Mouse (Mus musculus): ENCODE results near the gene Fam171a2. TPM values are rescaled to one million over a fixed set of nuclear protein-coding genes. Genes with fewer than 3 reads are reported as not detected.
A peak's percentile ranks its signal among the peaks of the same experiment; 100 is the strongest.

Gene Fam171a2
- total and polyA plus RNA-seq, 2 experiments from 2014 or later: 1.7 to 40.8 TPM

GRCm38 (mm10) chr11:102437120-102438061, 10.1 kb downstream of the Fam171a2 start:
- ATAC-seq (ENCODE audit: insufficient read depth, low read depth): peak; percentile 57
- H3K4me2 ChIP-seq (ENCODE audit: low read depth, low read length): peak overlapping the region; percentile 90
- no peaks in the 10 kb centered on the region for H3K9me3 ChIP-seq (replicated peaks; ENCODE audit: control insufficient read depth, low read length)
- H3K9ac ChIP-seq (replicated peaks; ENCODE audit: low read depth, low read length): peak overlapping the region; percentile 62
- peak overlapping the region; percentile 51 for H3K4me3 ChIP-seq (ENCODE audit: low read depth, low read length)
- peaks cover 9% of the 10 kb centered on the region; the same call in 1 of the 2 replicates for H3K4me1 ChIP-seq (ENCODE audit: control insufficient read depth, insufficient read depth)
- peak; percentile 64 for DNase-seq (ENCODE audit: low spot score)
- H3K36me3 ChIP-seq (replicated peaks; ENCODE audit: control insufficient read depth, insufficient read depth, low read length): peaks cover 38% of the 10 kb centered on the region
- WGBS: 20% methylated on average over 79 of the region's 87 CpGs
- TF ChIP-seq EP300 (IDR thresholded peaks at IDR 0.05; ENCODE audit: low read depth) (no peak), CTCF (IDR thresholded peaks at IDR 0.05; ENCODE audit: low read depth) (peak; percentile 36)
- no peaks in the 10 kb centered on the region for H3K27me3 ChIP-seq (ENCODE audit: control insufficient read depth, insufficient read depth, low read length)
- H3K27ac ChIP-seq (ENCODE audit: low read depth): peak overlapping the region; percentile 60

DNA sequence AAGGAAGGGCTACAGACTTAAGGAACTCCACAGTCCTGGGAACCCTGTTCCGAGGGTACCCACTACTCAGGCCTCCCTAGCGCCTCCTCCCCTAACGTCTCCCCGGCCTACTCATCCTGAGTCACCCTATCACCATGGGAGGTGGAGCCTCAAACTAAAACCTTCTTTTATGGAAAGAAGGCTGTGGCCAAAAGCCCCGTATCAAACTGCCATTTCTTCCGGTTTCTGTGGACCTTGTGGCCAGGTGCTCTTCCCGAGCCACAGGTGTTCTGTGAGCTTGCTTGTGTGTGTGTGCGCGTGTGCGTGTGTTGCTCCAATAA, 11.1 kb downstream of the Fam171a2 start:
- peaks cover 38% of the 10 kb centered on the region for H3K36me3 ChIP-seq (replicated peaks; ENCODE audit: control insufficient read depth, insufficient read depth, low read length)
- TF ChIP-seq CTCF (IDR thresholded peaks at IDR 0.05; ENCODE audit: low read depth) (no peak), EP300 (IDR thresholded peaks at IDR 0.05; ENCODE audit: low read depth) (no peak)
- no peak overlapping the region for H3K27ac ChIP-seq (ENCODE audit: low read depth)
- no peaks in the 10 kb centered on the region for H3K9me3 ChIP-seq (replicated peaks; ENCODE audit: control insufficient read depth, low read length)
- peaks cover 14% of the 10 kb centered on the region; the same call in 1 of the 2 replicates for H3K4me1 ChIP-seq (ENCODE audit: control insufficient read depth, insufficient read depth)
- WGBS: 82% methylated on average over 10 of the region's 10 CpGs
- ATAC-seq (ENCODE audit: insufficient read depth, low read depth): no peak
- no peak overlapping the region for H3K4me3 ChIP-seq (ENCODE audit: low read depth, low read length)
- no peak overlapping the region for H3K4me2 ChIP-seq (ENCODE audit: low read depth, low read length)
- H3K27me3 ChIP-seq (ENCODE audit: control insufficient read depth, insufficient read depth, low read length): no peaks in the 10 kb centered on the region
- DNase-seq (ENCODE audit: low spot score): no peak
- no peak overlapping the region for H3K9ac ChIP-seq (replicated peaks; ENCODE audit: low read depth, low read length)

GRCm38 (mm10) chr11:102435754-102436470, 11.6 kb downstream of the Fam171a2 start:
- H3K9ac ChIP-seq (replicated peaks; ENCODE audit: low read depth, low read length): no peak overlapping the region
- no peak for DNase-seq (ENCODE audit: low spot score)
- peaks cover 17% of the 10 kb centered on the region; the same call in 1 of the 2 replicates for H3K4me1 ChIP-seq (ENCODE audit: control insufficient read depth, insufficient read depth)
- peak overlapping the region; percentile 4; the same call in 1 of the 2 replicates for H3K27ac ChIP-seq (ENCODE audit: low read depth)
- no peaks in the 10 kb centered on the region for H3K27me3 ChIP-seq (ENCODE audit: control insufficient read depth, insufficient read depth, low read length)
- no peak overlapping the region for H3K4me3 ChIP-seq (ENCODE audit: low read depth, low read length)
- WGBS: 69% methylated on average over 18 of the region's 18 CpGs
- TF ChIP-seq CTCF (IDR thresholded peaks at IDR 0.05; ENCODE audit: low read depth): no peak
- TF ChIP-seq EP300 (IDR thresholded peaks at IDR 0.05; ENCODE audit: low read depth): no peak
- no peaks in the 10 kb centered on the region for H3K9me3 ChIP-seq (replicated peaks; ENCODE audit: control insufficient read depth, low read length)
- H3K36me3 ChIP-seq (replicated peaks; ENCODE audit: control insufficient read depth, insufficient read depth, low read length): peaks cover 34% of the 10 kb centered on the region
- no peak overlapping the region for H3K4me2 ChIP-seq (ENCODE audit: low read depth, low read length)
- no peak for ATAC-seq (ENCODE audit: insufficient read depth, low read depth)

- Histone ChIP-seq H3K9me3 (replicated peaks; ENCODE audit: control insufficient read depth, low read length) (no peaks in the 10 kb centered on the region), H3K4me1 (ENCODE audit: control insufficient read depth, insufficient read depth) (peaks cover 17% of the 10 kb centered on the region; the same call in 1 of the 2 replicates), H3K36me3 (replicated peaks; ENCODE audit: control insufficient read depth, insufficient read depth, low read length) (peaks cover 32% of the 10 kb centered on the region), H3K4me3 (ENCODE audit: low read depth, low read length) (no peak overlapping the region), H3K27ac (ENCODE audit: low read depth) (no peak overlapping the region), H3K9ac (replicated peaks; ENCODE audit: low read depth, low read length) (no peak overlapping the region), H3K27me3 (ENCODE audit: control insufficient read depth, insufficient read depth, low read length) (no peaks in the 10 kb centered on the region), H3K4me2 (ENCODE audit: low read depth, low read length) (no peak overlapping the region)
- TF ChIP-seq EP300 (IDR thresholded peaks at IDR 0.05; ENCODE audit: low read depth) (no peak), CTCF (IDR thresholded peaks at IDR 0.05; ENCODE audit: low read depth) (no peak)
- WGBS: 83% methylated on average over 11 of the region's 11 CpGs
- no peak for ATAC-seq (ENCODE audit: insufficient read depth, low read depth)
- DNase-seq (ENCODE audit: low spot score): no peak
Measured at GRCm38 (mm10) chr11:102434816-102435705, 12.4 kb downstream of the Fam171a2 start.

DNA sequence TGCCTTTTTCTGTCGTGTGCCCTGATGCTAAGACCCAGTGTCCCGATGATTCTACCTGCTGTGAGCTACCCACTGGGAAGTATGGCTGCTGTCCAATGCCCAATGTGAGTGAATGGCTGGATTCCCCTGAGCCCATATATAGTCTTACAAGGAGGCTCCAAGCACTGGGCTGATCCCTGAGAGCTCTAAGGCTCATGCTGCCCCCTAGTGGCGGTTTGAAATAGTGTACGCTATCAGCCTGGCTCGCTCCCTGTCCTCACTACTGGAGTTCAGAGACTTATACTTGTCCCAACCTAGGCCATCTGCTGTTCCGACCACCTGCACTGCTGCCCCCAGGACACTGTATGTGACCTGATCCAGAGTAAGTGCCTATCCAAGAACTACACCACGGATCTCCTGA, 13.1 kb downstream of the Fam171a2 start:
- peak; percentile 15; the same call in 1 of the 2 replicates for ATAC-seq (ENCODE audit: insufficient read depth, low read depth)
- Histone ChIP-seq H3K9me3 (replicated peaks; ENCODE audit: control insufficient read depth, low read length) (no peaks in the 10 kb centered on the region), H3K27me3 (ENCODE audit: control insufficient read depth, insufficient read depth, low read length) (no peaks in the 10 kb centered on the region), H3K27ac (ENCODE audit: low read depth) (no peak overlapping the region), H3K4me2 (ENCODE audit: low read depth, low read length) (no peak overlapping the region), H3K9ac (replicated peaks; ENCODE audit: low read depth, low read length) (no peak overlapping the region), H3K4me1 (ENCODE audit: control insufficient read depth, insufficient read depth) (peaks cover 21% of the 10 kb centered on the region; the same call in 1 of the 2 replicates), H3K4me3 (ENCODE audit: low read depth, low read length) (no peak overlapping the region), H3K36me3 (replicated peaks; ENCODE audit: control insufficient read depth, insufficient read depth, low read length) (peaks cover 26% of the 10 kb centered on the region)
- TF ChIP-seq CTCF (IDR thresholded peaks at IDR 0.05; ENCODE audit: low read depth) (peak; percentile 92), EP300 (IDR thresholded peaks at IDR 0.05; ENCODE audit: low read depth) (no peak)
- DNase-seq (ENCODE audit: low spot score): peak; percentile 90
- WGBS: 8% methylated on average over 7 of the region's 7 CpGs
